Mouse (Mus musculus): ENCODE data around the gene Trim56. TPM values are rescaled to one million over a fixed set of nuclear protein-coding genes. Genes with fewer than 3 reads are reported as not detected.

Gene Trim56
- polyA plus RNA-seq, 1 experiment from 2014 or later, result 2.8 TPM

GRCm38 (mm10) chr5:137114891-137115561, 983 bp downstream of the Trim56 start:
- H3K4me1 ChIP-seq (ENCODE audit: control insufficient read depth, insufficient read depth, low read length), result peaks cover 9% of the 10 kb centered on the region; the same call in 1 of the 2 replicates
- H3K4me3 ChIP-seq (replicated peaks; ENCODE audit: low read depth, low read length), result no peak overlapping the region
- no peaks in the 10 kb centered on the region for H3K9me3 ChIP-seq (ENCODE audit: control insufficient read depth, low read length)
- no peaks in the 10 kb centered on the region for H3K27me3 ChIP-seq (ENCODE audit: control insufficient read depth, insufficient read depth, low read length)
- H3K4me2 ChIP-seq (ENCODE audit: low read length), result peak overlapping the region; percentile 51; the same call in 1 of the 2 replicates
- H3K27ac ChIP-seq (replicated peaks; ENCODE audit: low read depth, low read length), result no peak overlapping the region
- DNase-seq (no peak), ATAC-seq (ENCODE audit: low FRiP score, low TSS enrichment) (no peak)
- WGBS, result 91% methylated on average over 9 of the region's 9 CpGs
- H3K36me3 ChIP-seq (ENCODE audit: control insufficient read depth, insufficient read depth, low read length), result no peaks in the 10 kb centered on the region
- no peak overlapping the region for H3K9ac ChIP-seq (replicated peaks; ENCODE audit: low read length)

- Histone ChIP-seq H3K9me3 (ENCODE audit: control insufficient read depth, low read length) (no peaks in the 10 kb centered on the region), H3K4me1 (ENCODE audit: control insufficient read depth, insufficient read depth, low read length) (peaks cover 9% of the 10 kb centered on the region; the same call in 1 of the 2 replicates), H3K36me3 (ENCODE audit: control insufficient read depth, insufficient read depth, low read length) (no peaks in the 10 kb centered on the region), H3K27me3 (ENCODE audit: control insufficient read depth, insufficient read depth, low read length) (no peaks in the 10 kb centered on the region), H3K9ac (replicated peaks; ENCODE audit: low read length) (no peak overlapping the region), H3K4me3 (replicated peaks; ENCODE audit: low read depth, low read length) (no peak overlapping the region), H3K4me2 (ENCODE audit: low read length) (no peak overlapping the region), H3K27ac (replicated peaks; ENCODE audit: low read depth, low read length) (no peak overlapping the region)
- DNase-seq (no peak), ATAC-seq (ENCODE audit: low FRiP score, low TSS enrichment) (no peak)
- WGBS, result 74% methylated on average over 5 of the region's 5 CpGs
These were observed 4.2 kb downstream of the Trim56 start for GRCm38 (mm10) chr5:137111542-137112408.

- Histone ChIP-seq H3K27me3 (ENCODE audit: control insufficient read depth, insufficient read depth, low read length) (no peaks in the 10 kb centered on the region), H3K36me3 (ENCODE audit: control insufficient read depth, insufficient read depth, low read length) (no peaks in the 10 kb centered on the region), H3K9ac (replicated peaks; ENCODE audit: low read length) (no peak overlapping the region), H3K4me1 (ENCODE audit: control insufficient read depth, insufficient read depth, low read length) (peaks cover 3% of the 10 kb centered on the region; the same call in 1 of the 2 replicates), H3K4me2 (ENCODE audit: low read length) (no peak overlapping the region), H3K4me3 (replicated peaks; ENCODE audit: low read depth, low read length) (no peak overlapping the region), H3K9me3 (ENCODE audit: control insufficient read depth, low read length) (no peaks in the 10 kb centered on the region), H3K27ac (replicated peaks; ENCODE audit: low read depth, low read length) (no peak overlapping the region)
- ATAC-seq (ENCODE audit: low FRiP score, low TSS enrichment), result no peak
- DNase-seq, result no peak
- WGBS, result 92% methylated on average over 12 of the region's 12 CpGs
These were observed 5.1 kb downstream of the Trim56 start for GRCm38 (mm10) chr5:137110863-137111262.

DNA sequence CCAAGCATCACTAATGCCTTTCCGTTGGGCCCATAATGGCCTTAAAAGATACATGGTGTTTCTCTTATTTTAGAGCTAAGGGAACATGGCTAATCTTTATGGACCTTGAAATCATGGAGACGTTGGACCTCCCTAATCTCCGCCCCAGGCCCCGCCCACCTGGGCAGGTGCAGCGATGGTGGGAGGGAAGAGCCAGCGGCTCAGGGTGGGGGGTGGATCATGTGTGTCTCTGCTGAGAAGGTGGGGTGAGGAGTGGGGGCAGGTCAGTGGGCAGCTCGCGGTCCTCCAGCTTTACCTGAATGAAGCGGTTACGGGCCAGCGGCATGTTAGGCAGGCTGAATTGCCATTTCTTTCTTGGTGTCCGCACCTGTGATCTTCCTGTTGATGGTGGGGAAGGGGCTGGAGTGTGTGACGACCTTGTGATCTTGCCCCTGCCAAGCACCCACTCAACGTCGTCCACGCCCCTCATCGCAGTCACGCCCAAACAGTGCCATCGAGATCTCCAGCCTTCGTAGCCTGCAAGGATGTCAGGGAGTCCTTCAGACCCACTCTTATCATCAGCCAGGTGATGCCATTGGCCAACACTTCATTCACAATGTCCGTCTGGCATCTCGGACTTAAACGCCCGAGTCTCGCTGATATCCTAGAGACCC, 5.9 kb downstream of the Trim56 start:
- WGBS, result 56% methylated on average over 25 of the region's 25 CpGs
- DNase-seq, result no peak

GRCm38 (mm10) chr5:137108111-137108510, 7.9 kb downstream of the Trim56 start:
- H3K27ac ChIP-seq (replicated peaks; ENCODE audit: low read depth, low read length), result no peak overlapping the region
- H3K4me3 ChIP-seq (replicated peaks; ENCODE audit: low read depth, low read length), result no peak overlapping the region
- no peak for ATAC-seq (ENCODE audit: low FRiP score, low TSS enrichment)
- no peaks in the 10 kb centered on the region for H3K4me1 ChIP-seq (ENCODE audit: control insufficient read depth, insufficient read depth, low read length)
- H3K36me3 ChIP-seq (ENCODE audit: control insufficient read depth, insufficient read depth, low read length), result no peaks in the 10 kb centered on the region
- H3K4me2 ChIP-seq (ENCODE audit: low read length), result no peak overlapping the region
- WGBS, result 68% methylated on average over 6 of the region's 6 CpGs
- no peak for DNase-seq
- no peaks in the 10 kb centered on the region for H3K27me3 ChIP-seq (ENCODE audit: control insufficient read depth, insufficient read depth, low read length)
- H3K9ac ChIP-seq (replicated peaks; ENCODE audit: low read length), result no peak overlapping the region
- H3K9me3 ChIP-seq (ENCODE audit: control insufficient read depth, low read length), result no peaks in the 10 kb centered on the region

More for the DNA sequence above, 5.9 kb downstream of the Trim56 start:
- H3K4me2 ChIP-seq (ENCODE audit: low read length), result no peak overlapping the region
- H3K36me3 ChIP-seq (ENCODE audit: control insufficient read depth, insufficient read depth, low read length), result no peaks in the 10 kb centered on the region
- no peak for ATAC-seq (ENCODE audit: low FRiP score, low TSS enrichment)
- H3K4me1 ChIP-seq (ENCODE audit: control insufficient read depth, insufficient read depth, low read length), result no peaks in the 10 kb centered on the region
- H3K4me3 ChIP-seq (replicated peaks; ENCODE audit: low read depth, low read length), result no peak overlapping the region
- H3K27ac ChIP-seq (replicated peaks; ENCODE audit: low read depth, low read length), result no peak overlapping the region
- no peaks in the 10 kb centered on the region for H3K9me3 ChIP-seq (ENCODE audit: control insufficient read depth, low read length)
- no peak overlapping the region for H3K9ac ChIP-seq (replicated peaks; ENCODE audit: low read length)
- no peaks in the 10 kb centered on the region for H3K27me3 ChIP-seq (ENCODE audit: control insufficient read depth, insufficient read depth, low read length)

- Histone ChIP-seq H3K27ac (replicated peaks; ENCODE audit: low read depth, low read length) (no peak overlapping the region), H3K36me3 (ENCODE audit: control insufficient read depth, insufficient read depth, low read length) (no peaks in the 10 kb centered on the region), H3K4me2 (ENCODE audit: low read length) (no peak overlapping the region), H3K27me3 (ENCODE audit: control insufficient read depth, insufficient read depth, low read length) (no peaks in the 10 kb centered on the region), H3K9me3 (ENCODE audit: control insufficient read depth, low read length) (no peaks in the 10 kb centered on the region), H3K4me3 (replicated peaks; ENCODE audit: low read depth, low read length) (no peak overlapping the region), H3K4me1 (ENCODE audit: control insufficient read depth, insufficient read depth, low read length) (0 out of 2 replicates have a peak, but pooled peaks cover 4% of the 10 kb centered on the region), H3K9ac (replicated peaks; ENCODE audit: low read length) (no peak overlapping the region)
- WGBS, result 87% methylated on average over 8 of the region's 8 CpGs
- ATAC-seq (ENCODE audit: low FRiP score, low TSS enrichment) (no peak), DNase-seq (no peak)
These were observed 8.3 kb downstream of the Trim56 start for GRCm38 (mm10) chr5:137107670-137108069.

DNA sequence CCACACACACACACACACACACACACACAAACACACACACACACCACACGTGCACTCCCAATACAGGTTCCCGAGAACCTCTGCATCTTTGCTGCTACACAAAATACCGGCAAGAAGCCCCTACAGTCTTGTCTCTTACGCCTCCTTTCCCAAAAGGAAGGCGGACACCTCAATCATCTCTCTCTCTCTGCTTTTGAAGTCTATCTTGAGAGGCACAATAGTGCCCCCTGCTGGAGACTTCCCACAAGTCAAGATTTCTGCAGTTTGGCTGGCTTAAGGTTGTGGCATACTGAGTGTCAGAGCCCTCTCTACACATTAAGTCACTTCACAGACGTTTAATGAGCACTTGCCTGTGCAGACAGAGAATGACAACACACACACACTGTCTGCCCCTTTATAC, 9.0 kb downstream of the Trim56 start:
- H3K27ac ChIP-seq (replicated peaks; ENCODE audit: low read depth, low read length), result no peak overlapping the region
- 5% methylated on average over 6 of the region's 6 CpGs for WGBS
- peak; percentile 95 for DNase-seq
- H3K4me2 ChIP-seq (ENCODE audit: low read length), result peak overlapping the region; percentile 37
- no peak overlapping the region for H3K9ac ChIP-seq (replicated peaks; ENCODE audit: low read length)
- no peaks in the 10 kb centered on the region for H3K9me3 ChIP-seq (ENCODE audit: control insufficient read depth, low read length)
- no peak overlapping the region for H3K4me3 ChIP-seq (replicated peaks; ENCODE audit: low read depth, low read length)
- ATAC-seq (ENCODE audit: low FRiP score, low TSS enrichment), result no peak
- no peaks in the 10 kb centered on the region for H3K36me3 ChIP-seq (ENCODE audit: control insufficient read depth, insufficient read depth, low read length)
- H3K27me3 ChIP-seq (ENCODE audit: control insufficient read depth, insufficient read depth, low read length), result no peaks in the 10 kb centered on the region
- 0 out of 2 replicates have a peak, but pooled peaks cover 5% of the 10 kb centered on the region for H3K4me1 ChIP-seq (ENCODE audit: control insufficient read depth, insufficient read depth, low read length)

DNA sequence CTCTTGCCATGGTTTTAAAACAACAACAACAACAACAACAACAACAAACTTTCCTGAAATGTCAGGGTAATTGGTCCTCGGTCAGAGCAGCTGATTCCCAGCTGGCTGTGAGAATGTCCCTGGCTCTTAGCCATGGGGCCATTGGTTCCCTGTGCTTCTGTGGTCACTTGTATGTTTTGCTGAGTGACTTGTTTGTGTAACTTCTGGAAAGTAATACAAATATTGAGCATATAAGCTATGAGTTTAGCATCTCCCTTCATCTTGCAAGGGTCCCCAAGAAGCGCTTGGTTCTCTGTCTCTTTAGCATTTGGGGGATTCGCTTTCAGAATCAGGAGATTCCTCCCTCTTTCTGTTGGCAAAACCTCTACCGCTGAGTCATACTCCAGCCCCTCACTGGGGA, 9.6 kb downstream of the Trim56 start:
- no peak for ATAC-seq (ENCODE audit: low FRiP score, low TSS enrichment)
- Histone ChIP-seq H3K4me1 (ENCODE audit: control insufficient read depth, insufficient read depth, low read length) (0 out of 2 replicates have a peak, but pooled peaks cover 5% of the 10 kb centered on the region), H3K4me2 (ENCODE audit: low read length) (no peak overlapping the region), H3K27me3 (ENCODE audit: control insufficient read depth, insufficient read depth, low read length) (no peaks in the 10 kb centered on the region), H3K4me3 (replicated peaks; ENCODE audit: low read depth, low read length) (no peak overlapping the region), H3K36me3 (ENCODE audit: control insufficient read depth, insufficient read depth, low read length) (no peaks in the 10 kb centered on the region), H3K27ac (replicated peaks; ENCODE audit: low read depth, low read length) (no peak overlapping the region), H3K9me3 (ENCODE audit: control insufficient read depth, low read length) (no peaks in the 10 kb centered on the region), H3K9ac (replicated peaks; ENCODE audit: low read length) (no peak overlapping the region)
- no peak for DNase-seq
- 80% methylated on average over 4 of the region's 4 CpGs for WGBS
